Mouse (Mus musculus): ENCODE data around the gene Ralgapa1. TPM values are rescaled to one million over a fixed set of nuclear protein-coding genes. Genes with fewer than 3 reads are reported as not detected.
A peak's percentile ranks its signal among the peaks of the same experiment; 100 is the strongest.
"Not testable (repeated sequence)": the region's sequence is repeated elsewhere in the genome, so short reads cannot be mapped to it uniquely, and the experiment has no call there.

Gene Ralgapa1
- total RNA-seq, 2 experiments from 2014 or later: 35.2 to 38.6 TPM

GRCm38 (mm10) chr12:55598887-55599561 is 221.9 kb downstream of the Ralgapa1 start, which contains the start of gene Insm2:
Insm2 (plus strand) TSS chr12:55599427.
- DNase-seq: no peak

DNA sequence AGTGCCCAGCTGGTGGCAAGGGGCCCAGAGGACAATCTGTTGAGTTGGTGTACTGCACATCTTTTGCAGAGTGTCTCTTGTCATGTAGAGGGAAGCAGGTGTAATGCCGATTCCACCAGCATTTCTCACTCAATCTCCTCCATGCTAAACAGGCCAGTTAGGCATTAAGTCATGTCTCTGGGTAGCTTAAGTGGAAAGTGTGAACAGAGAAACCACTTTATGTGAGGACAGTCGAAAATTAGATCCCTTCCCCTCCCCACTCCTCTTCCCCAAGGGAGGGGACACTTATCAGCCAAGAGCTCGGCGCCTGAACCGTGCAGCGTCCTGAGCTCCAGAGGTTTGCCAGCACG is 222.5 kb downstream of the Ralgapa1 start:
- no peak for DNase-seq

DNA sequence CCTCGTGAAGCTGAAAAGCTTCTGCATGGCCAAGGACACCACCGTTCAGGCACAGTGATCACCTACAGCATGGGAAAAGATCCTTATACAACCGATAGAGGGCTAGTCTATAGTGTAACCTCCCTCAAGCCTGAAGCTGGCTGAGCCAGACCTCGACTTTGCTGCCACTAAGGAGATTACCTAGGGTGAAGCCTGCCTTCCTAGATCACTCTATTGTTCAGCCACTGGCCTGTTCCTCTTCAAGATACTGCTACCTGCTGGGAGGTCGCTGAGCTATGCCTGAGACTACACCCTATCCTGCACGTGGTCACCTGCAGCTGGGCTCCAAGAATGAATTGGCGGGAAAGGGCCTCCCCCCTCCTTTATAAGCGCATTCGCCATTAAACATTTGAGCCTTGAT is 234.0 kb downstream of the Ralgapa1 start:
- DNase-seq: not testable (repeated sequence)

GRCm38 (mm10) chr12:55573794-55574193 is 247.2 kb downstream of the Ralgapa1 start:
- DNase-seq: no peak

DNA sequence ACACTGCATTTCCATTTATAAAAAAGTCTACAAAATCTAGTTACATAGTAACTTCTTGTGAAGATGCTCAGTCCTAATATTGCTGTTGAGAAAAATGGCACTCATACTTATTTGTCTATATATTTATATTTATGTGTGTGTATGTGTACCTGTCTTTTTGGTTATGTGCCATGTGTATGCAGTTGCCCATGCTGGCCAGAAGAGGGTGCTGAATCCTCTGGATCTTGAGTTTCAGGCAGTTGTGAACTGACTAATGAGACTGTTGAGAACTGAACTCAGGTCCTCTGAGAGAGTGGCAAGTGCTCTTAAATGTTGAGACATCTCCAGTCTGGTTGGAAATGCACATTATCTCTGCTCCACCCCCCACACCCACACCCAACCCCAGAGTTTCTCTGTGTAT is 247.9 kb downstream of the Ralgapa1 start:
- no peak for DNase-seq

GRCm38 (mm10) chr12:55571661-55572060 is 249.3 kb downstream of the Ralgapa1 start:
- no peak for DNase-seq

- DNase-seq: no peak
Observed at GRCm38 (mm10) chr12:55571181-55571580, 249.8 kb downstream of the Ralgapa1 start.

GRCm38 (mm10) chr12:55570646-55571045 is 250.3 kb downstream of the Ralgapa1 start:
- no peak for DNase-seq

GRCm38 (mm10) chr12:55569676-55570075 is 251.3 kb downstream of the Ralgapa1 start:
- no peak for DNase-seq

- DNase-seq: no peak
Observed at GRCm38 (mm10) chr12:55568466-55568865, 252.5 kb downstream of the Ralgapa1 start.

- no peak for DNase-seq
Observed at GRCm38 (mm10) chr12:55566837-55567236, 254.1 kb downstream of the Ralgapa1 start.

DNA sequence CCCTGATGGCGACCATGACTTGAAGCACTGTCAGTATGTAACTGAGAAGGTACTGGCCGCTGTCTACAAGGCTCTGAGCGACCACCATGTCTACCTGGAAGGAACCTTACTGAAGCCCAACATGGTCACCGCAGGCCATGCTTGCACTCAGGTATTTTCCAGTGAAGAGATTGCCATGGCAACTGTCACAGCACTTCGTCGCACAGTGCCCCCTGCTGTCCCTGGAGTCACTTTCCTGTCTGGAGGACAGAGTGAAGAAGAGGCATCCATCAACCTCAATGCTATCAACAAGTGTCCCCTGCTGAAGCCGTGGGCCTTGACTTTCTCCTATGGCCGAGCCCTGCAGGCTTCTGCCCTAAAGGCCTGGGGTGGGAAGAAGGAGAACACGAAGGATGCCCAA is 255.1 kb downstream of the Ralgapa1 start:
- no peak for DNase-seq

GRCm38 (mm10) chr12:55565206-55565605 is 255.8 kb downstream of the Ralgapa1 start, which contains the start of gene Aldoart2:
Aldoart2 (plus strand) TSS chr12:55565239.
- DNase-seq: no peak

- DNase-seq: no peak
Observed at GRCm38 (mm10) chr12:55564187-55564963, 256.6 kb downstream of the Ralgapa1 start.

DNA sequence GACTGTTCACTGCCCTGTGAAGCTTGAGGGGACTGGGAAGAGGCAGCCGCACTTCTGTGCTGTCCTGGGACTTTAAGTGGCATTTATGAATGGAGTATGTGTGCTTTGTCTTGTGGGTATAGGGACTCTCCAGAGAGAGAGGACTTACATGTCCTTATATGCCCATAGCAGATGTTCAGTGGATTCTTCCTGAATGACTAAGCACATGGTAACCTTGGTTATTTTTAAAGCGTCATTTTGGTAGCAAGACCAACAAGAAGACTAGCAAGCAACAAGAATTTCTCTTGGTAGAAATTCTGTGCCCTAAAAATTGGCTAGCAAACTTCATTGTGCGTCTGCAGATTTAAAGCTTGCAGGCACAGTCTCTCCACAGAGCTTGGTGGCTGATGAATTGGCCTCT is 257.2 kb downstream of the Ralgapa1 start:
- DNase-seq: no peak

GRCm38 (mm10) chr12:55560025-55560690 is 260.8 kb downstream of the Ralgapa1 start:
- DNase-seq: peak; percentile 8

- no peak for DNase-seq
Observed at GRCm38 (mm10) chr12:55559184-55559855, 261.6 kb downstream of the Ralgapa1 start.

GRCm38 (mm10) chr12:55557866-55558265 is 263.1 kb downstream of the Ralgapa1 start:
- DNase-seq: no peak

- DNase-seq: not testable (repeated sequence)
Observed at GRCm38 (mm10) chr12:55554901-55555300, 266.1 kb downstream of the Ralgapa1 start.
